Mouse (Mus musculus): ENCODE measurements around the gene Pik3ca. TPM values are rescaled to one million over a fixed set of nuclear protein-coding genes. Genes with fewer than 3 reads are reported as not detected.
"Not testable (repeated sequence)": the region's sequence is repeated elsewhere in the genome, so short reads cannot be mapped to it uniquely, and the experiment has no call there.

Gene Pik3ca
- total RNA-seq, 2 experiments from 2014 or later = 15.5 to 26.6 TPM

- ATAC-seq (replicated peaks; ENCODE audit: low FRiP score, low TSS enrichment, poor library complexity, severe bottlenecking) = no peak
These were observed 1.9 kb downstream of the Pik3ca start for GRCm38 (mm10) chr3:32399381-32399780.

GRCm38 (mm10) chr3:32399931-32400330, 2.5 kb downstream of the Pik3ca start:
- no peak for ATAC-seq (replicated peaks; ENCODE audit: low FRiP score, low TSS enrichment, poor library complexity, severe bottlenecking)

DNA sequence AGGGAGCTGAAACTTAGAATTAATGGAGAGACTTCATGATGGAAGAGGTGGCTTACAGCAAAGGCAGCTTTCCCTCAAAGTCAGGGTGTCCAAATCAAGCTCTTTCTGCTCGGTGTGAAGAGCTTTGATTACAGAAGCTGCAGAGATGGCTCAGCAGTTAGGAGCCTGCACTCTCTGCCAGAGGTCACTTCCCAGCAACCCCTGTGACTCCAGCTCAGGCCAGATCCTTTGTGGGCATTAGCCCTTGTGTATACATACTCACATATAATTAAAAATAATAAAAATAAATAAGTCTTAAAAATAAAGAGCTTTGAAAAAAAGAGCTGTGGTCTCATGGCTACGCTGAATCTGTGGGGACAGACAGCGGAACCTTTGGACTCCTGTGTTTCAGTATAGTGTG, 4.1 kb downstream of the Pik3ca start:
- ATAC-seq (replicated peaks; ENCODE audit: low FRiP score, low TSS enrichment, poor library complexity, severe bottlenecking) = no peak

DNA sequence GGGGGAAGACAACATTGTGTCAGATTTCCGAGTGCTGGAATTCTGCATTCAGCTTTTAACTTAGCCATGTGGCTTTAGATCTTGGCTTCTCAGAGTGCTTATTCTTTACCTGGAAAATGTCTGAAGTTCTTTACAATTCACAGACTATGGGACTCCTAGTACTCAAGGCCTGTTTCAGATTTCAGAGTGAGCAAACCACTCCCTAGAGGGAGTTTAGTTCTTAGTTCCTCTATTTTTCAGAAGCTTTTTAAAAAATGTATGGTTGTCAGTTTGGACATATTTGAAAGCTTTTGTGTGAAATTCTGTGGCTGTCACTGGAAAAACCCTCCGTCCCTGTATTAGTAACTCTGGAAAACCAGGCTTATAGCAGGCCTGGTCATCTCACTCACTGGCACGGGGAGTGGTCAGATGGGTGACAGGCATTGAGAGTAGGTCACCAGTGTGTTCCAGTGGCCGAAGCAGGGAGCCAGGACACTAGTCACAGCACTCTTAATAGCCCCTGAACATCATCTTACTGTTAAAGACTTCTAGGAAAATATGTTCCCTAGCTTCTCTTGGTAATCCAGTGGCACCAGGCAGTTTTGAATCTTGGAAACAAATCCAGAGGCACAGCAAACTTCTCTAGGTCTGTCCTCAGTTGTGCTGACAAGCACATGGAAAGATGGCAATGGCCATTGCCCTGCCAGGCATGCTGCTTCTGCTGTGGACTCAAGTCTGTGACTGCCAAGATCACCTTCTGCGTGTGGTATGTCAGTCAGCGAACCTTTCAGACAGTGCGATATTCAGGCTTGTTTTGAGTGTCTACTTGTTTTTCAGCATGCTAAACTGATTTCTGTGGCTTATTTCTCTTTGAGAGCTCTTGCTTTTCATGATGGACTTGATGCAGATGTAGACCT, 5.8 kb downstream of the Pik3ca start:
- ATAC-seq (replicated peaks; ENCODE audit: low FRiP score, low TSS enrichment, poor library complexity, severe bottlenecking) = no peak

DNA sequence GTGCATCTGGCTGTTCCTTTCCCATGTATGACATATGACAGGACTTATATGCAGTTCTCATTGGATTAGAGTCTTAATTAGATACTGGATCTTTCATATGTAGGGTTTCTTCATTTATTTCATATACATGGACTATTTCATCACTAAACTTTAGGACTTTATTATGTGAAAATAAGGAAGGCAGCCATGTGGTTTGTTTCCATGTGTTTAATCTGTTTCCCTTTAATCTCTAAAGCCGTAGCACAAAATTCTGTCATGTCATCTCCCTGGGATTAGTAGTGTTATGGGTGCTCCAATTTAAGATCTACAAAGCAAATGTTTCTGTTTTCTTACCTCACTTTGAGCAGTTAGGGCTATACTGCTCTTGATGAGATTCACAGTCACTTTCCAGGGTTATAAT, 8.2 kb downstream of the Pik3ca start:
- ATAC-seq (replicated peaks; ENCODE audit: low FRiP score, low TSS enrichment, poor library complexity, severe bottlenecking) = no peak

DNA sequence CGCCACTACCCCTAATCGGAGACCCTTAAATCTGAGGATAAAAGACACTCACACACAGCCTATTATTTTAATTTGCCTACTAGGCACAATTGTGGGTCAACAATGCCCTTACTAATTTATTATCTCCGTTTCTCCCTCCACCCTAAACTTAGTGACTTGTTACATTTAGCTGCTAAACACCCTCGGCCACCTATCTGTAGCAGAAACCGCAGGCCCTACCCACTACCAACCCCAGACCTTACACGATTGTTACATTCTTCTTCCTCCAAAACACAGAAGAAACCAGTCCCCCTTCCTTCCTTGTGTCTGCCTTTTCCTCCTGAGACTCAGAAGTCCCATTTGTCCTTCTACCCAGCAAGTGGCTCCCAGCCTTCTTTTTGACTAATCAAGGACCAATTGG, 9.3 kb downstream of the Pik3ca start:
- ATAC-seq (replicated peaks; ENCODE audit: low FRiP score, low TSS enrichment, poor library complexity, severe bottlenecking) = peak; percentile 66

GRCm38 (mm10) chr3:32408811-32409273, 11.4 kb downstream of the Pik3ca start:
- ATAC-seq (replicated peaks; ENCODE audit: low FRiP score, low TSS enrichment, poor library complexity, severe bottlenecking) = no peak

DNA sequence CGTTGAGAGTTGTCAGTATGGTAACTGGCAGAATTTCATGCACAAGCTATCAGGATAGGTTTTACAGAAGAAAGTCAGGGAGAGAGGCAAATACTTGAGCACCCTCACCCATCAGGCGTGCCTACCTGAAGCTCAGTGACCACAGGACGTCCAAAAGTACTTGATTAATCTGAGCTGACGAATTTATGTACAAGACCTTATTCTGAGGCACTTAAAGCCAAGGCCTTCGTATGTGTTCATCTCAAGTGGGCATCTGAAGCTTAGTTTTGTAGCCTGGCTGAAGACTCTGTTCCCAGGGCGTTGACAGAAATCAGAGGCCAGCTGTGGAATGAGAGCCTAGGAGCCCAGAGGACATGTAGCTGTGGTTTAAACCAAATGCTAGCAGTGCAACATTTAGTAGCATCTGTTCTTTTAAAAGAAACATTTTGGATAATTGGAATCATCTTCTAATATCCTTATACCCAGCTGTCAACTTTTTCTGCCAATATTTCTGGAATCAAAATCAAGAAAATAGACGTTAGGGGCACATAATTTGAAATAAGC, 15.1 kb downstream of the Pik3ca start:
- ATAC-seq (replicated peaks; ENCODE audit: low FRiP score, low TSS enrichment, poor library complexity, severe bottlenecking) = no peak

GRCm38 (mm10) chr3:32414381-32414780, 16.9 kb downstream of the Pik3ca start:
- 0 out of 2 replicates have a peak, but pooled peaks have one; percentile 39 for ATAC-seq (replicated peaks; ENCODE audit: low FRiP score, low TSS enrichment, poor library complexity, severe bottlenecking)

DNA sequence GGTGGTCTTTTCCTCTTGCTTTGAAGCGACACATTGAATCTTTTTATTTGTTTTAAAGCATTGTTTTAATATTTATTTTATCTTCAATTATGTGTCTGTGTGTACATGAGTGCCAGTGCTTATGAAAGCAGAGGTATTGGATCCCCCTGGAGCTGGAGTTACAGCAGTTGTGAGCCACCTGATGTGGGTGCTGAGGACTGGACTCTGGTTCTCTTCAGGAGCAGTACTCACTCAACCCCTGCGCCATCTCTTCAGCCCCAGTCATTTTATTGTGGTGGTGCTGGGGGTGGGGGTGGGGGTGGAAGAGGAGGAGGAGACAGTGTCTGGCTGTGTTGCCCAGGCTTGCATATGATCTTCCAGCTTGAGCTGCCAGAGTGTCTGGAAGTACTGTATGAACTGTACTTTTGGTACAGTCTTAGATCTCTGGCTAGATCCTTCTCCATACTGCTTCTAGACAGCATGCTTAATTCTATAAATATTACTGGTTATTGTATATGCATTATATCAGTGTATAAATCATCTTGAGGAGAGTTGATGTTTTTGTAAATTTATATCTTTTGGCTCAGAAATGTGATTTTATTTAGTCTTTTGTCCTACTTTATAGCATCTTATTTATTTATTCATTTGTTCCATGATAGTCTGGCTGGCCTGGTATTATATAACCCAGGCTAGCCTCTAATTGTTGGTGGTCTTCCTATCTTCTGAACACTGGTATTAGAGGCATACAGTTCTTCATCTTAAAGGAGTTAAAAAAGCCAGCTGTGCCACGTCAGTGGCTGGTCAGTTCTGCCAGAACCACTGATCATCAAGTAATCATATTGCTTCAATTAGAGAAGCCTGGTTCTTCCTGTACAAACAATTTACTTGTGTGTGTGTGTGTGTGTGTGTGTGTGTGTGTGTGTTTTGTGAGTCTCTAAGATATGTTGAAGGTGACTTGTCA, 18.2 kb downstream of the Pik3ca start:
- no peak for ATAC-seq (replicated peaks; ENCODE audit: low FRiP score, low TSS enrichment, poor library complexity, severe bottlenecking)

- ATAC-seq (replicated peaks; ENCODE audit: low FRiP score, low TSS enrichment, poor library complexity, severe bottlenecking) = no peak
These were observed 20.3 kb downstream of the Pik3ca start for GRCm38 (mm10) chr3:32417751-32418211.

DNA sequence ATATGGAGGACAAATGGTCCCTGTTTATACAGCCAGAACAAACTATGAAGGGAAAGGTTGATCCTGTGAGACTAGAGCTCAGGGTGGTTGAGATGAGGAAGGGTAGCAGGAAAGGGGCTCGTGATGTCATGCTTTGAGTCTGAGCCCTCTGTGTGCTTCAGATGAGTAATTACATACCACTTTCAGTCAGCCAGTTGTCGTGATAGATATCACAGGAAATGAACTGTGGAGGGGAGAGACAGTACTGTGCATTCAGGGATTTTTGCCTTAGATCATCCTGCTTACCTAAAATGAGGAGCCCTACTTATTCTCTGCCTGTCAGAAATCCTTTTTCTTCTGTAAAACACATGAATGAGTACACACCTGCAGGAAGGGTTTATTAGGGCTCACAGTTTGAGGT, 22.4 kb downstream of the Pik3ca start:
- ATAC-seq (replicated peaks; ENCODE audit: low FRiP score, low TSS enrichment, poor library complexity, severe bottlenecking) = no peak

GRCm38 (mm10) chr3:32421115-32422054, 23.9 kb downstream of the Pik3ca start:
- no peak for ATAC-seq (replicated peaks; ENCODE audit: low FRiP score, low TSS enrichment, poor library complexity, severe bottlenecking)

DNA sequence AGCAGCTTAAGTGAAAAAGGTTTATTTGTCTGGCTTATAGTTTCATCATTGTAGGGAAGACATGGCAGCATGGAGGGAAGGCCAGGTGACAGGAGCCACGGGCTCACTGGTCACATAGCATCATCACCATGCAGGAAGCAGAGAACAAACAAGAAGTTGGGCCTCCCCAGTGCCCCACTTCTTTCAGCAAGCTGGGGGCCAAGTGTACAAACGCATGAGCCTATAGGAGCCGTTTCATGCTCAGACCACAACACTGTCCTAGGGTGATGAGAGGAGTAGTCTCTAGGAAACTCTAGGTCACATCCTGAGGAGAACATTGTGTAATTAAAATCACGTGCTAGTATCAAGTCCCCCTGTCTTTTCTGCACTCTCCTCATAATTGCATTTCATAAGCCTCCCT, 30.2 kb downstream of the Pik3ca start:
- ATAC-seq (replicated peaks; ENCODE audit: low FRiP score, low TSS enrichment, poor library complexity, severe bottlenecking) = no peak

DNA sequence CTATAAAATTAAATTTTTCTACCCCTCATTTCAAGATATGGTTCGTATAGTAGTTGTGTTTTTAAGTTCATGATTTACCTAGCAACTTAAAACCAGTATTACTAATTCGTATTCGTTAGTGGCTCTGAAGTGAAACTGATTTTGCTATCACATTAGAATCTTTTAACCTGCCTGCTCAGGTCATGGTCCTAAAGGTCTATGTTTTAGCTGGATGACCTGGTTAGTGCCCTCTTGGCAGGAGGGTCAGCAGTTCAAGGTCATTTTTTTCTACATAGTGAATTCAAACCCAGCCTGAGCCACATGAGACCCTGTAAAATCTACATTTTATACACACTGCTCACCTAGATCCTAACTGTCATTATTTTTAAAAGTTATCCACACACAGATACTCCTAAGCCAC, 30.9 kb downstream of the Pik3ca start:
- no peak for ATAC-seq (replicated peaks; ENCODE audit: low FRiP score, low TSS enrichment, poor library complexity, severe bottlenecking)

GRCm38 (mm10) chr3:32428921-32429320, 31.4 kb downstream of the Pik3ca start:
- no peak for ATAC-seq (replicated peaks; ENCODE audit: low FRiP score, low TSS enrichment, poor library complexity, severe bottlenecking)

DNA sequence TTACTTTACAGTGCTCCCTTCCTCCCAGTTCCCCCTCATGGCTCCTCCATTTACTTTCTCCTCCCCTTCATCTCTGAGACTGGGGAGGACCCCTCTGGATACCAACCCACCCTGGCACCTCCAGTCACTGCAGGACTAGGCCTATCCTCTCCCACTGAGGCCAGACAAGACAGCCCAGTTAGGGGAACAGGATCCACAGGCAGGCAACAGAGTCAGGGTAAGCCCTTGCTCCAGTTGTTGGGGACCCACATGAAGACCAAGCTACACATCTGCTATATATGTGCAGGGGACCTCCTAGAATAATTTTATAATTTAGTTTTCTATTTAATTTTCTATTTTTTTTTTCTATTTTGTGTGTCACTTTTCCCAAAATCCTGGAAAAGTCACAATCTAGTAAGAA, 31.9 kb downstream of the Pik3ca start:
- ATAC-seq (replicated peaks; ENCODE audit: low FRiP score, low TSS enrichment, poor library complexity, severe bottlenecking) = not testable (repeated sequence)

DNA sequence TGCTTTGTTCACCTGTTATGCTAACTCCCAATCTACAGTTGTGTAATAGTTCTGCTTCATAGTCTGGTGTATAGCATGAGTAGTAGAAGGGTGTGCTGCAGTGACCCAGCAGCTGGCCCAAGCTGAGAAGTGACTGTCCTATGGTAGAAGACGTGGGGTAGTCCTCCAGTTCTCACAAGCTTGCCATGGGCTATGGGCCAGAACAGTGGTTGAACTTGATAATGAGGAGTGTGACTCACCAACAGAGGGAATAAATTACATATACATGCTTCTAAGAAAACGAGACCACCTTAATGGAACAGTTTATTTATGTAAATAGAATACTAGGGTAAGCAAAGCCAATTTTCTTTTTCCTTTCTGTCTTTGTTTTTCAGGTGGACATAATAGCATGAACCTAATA, 32.9 kb downstream of the Pik3ca start:
- peak; percentile 88 for ATAC-seq (replicated peaks; ENCODE audit: low FRiP score, low TSS enrichment, poor library complexity, severe bottlenecking)

DNA sequence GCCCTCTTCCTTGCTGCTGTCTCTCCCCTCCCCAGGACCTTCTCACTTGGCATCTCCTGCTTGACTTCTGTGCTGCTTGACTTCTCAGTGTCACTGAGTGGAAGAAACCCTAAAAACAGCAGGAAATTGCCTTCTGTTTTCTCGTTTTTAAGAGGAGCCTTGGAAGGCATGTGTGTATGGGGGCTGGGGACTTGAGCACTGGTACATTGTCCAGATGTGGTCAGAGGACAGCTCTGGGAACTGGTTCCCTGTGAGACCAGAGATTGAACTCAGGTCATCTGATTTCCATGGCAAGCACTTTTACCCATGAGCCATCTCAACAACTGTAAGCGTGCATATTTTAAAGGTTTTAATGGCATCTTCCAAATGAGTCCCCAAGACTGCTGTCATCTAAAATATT, 36.5 kb downstream of the Pik3ca start:
- no peak for ATAC-seq (replicated peaks; ENCODE audit: low FRiP score, low TSS enrichment, poor library complexity, severe bottlenecking)

All from megakaryocyte-erythroid progenitor cell, adult 5-6 weeks (primary cell).